Mouse (Mus musculus) midbrain, embryonic 14.5 days (tissue): ENCODE measurements at regions not wholly inside any gene's neighbourhood (a gene's known extent, or its start where the extent isn't known, plus 50 kb on each side); places are given as distances from the start of the nearest gene placed in this dataset.

Experiments
- ATAC-seq: fragments of 200-750 bp; cut with Nextera tagmentation; 2 replicates; pipeline ENCODE4 v1.8.0; 2017; ENCODE audit warnings: moderate number of reproducible peaks, moderate library complexity; ENCODE audit not compliant: low FRiP score, low TSS enrichment
- DNase-seq: peaks from one replicate; pipeline ENCODE4 v3.0.0-alpha.2; 2015
- H3K27ac ChIP-seq: fragments of 300-500 bp; sonication (generic); replicated peaks from 2 replicates; pipeline ENCODE4 v1.5.1; 2014; ENCODE audit warnings: mild to moderate bottlenecking, low read depth, low read length, moderate library complexity
- H3K27me3 ChIP-seq: fragments of 300-500 bp; sonication (generic); 2 replicates; pipeline ENCODE4 v1.6.1; 2014; ENCODE audit warnings: low read length, control low read depth, mixed read lengths; ENCODE audit not compliant: control insufficient read depth, insufficient read depth
- H3K36me3 ChIP-seq: fragments of 300-500 bp; sonication (generic); 2 replicates; pipeline ENCODE4 v1.6.1; 2014; ENCODE audit warnings: low read length, control low read depth; ENCODE audit not compliant: control insufficient read depth, insufficient read depth
- H3K4me1 ChIP-seq: fragments of 300-500 bp; sonication (generic); 2 replicates; pipeline ENCODE4 v1.6.1; 2014; ENCODE audit warnings: mild to moderate bottlenecking, antibody characterized with exemption, low read length, control low read depth; ENCODE audit not compliant: control insufficient read depth, insufficient read depth
- H3K4me2 ChIP-seq: fragments of 300-500 bp; sonication (generic); 2 replicates; pipeline ENCODE4 v1.6.1; 2014; ENCODE audit warnings: mild to moderate bottlenecking, low read length, moderate library complexity
- H3K4me3 ChIP-seq: fragments of 300-500 bp; sonication (generic); replicated peaks from 2 replicates; pipeline ENCODE4 v1.5.1; 2014; ENCODE audit warnings: low read depth, low read length
- H3K9ac ChIP-seq: fragments of 300-500 bp; sonication (generic); replicated peaks from 2 replicates; pipeline ENCODE4 v1.6.1; 2014; ENCODE audit warnings: mild to moderate bottlenecking, low read length, moderate library complexity
- H3K9me3 ChIP-seq: fragments of 300-500 bp; sonication (generic); 2 replicates; pipeline ENCODE4 v1.6.1; 2016; ENCODE audit warnings: low read length, control low read depth, mixed read lengths; ENCODE audit not compliant: control insufficient read depth
- WGBS: fragments of 180-500 bp; shearing (Covaris S2); extraction: QIAGEN DNeasy Blood & Tissue Kit; methylation state at CpG from one replicate; pipeline ENCODE4 v1.1.7; 2014; 5-methylcytosine and 5-hydroxymethylcytosine counted together

- Histone ChIP-seq H3K4me1 (no peaks in the 10 kb centered on the region), H3K36me3 (no peaks in the 10 kb centered on the region), H3K27ac (no peak overlapping the region), H3K4me3 (no peak overlapping the region), H3K4me2 (no peak overlapping the region), H3K9me3 (no peaks in the 10 kb centered on the region), H3K27me3 (no peaks in the 10 kb centered on the region), H3K9ac (no peak overlapping the region)
- ATAC-seq (no peak), DNase-seq (peak; percentile 2)
- 51% methylated on average over 1 of the region's 1 CpGs for WGBS
These were observed 676.7 kb upstream of the Edil3 start for GRCm38 (mm10) chr13:88144591-88144990.

- ATAC-seq (no peak), DNase-seq (no peak)
- Histone ChIP-seq H3K4me1 (no peaks in the 10 kb centered on the region), H3K27me3 (no peaks in the 10 kb centered on the region), H3K4me3 (no peak overlapping the region), H3K9me3 (no peaks in the 10 kb centered on the region), H3K4me2 (no peak overlapping the region), H3K27ac (no peak overlapping the region), H3K36me3 (no peaks in the 10 kb centered on the region), H3K9ac (no peak overlapping the region)
- 89% methylated on average over 3 of the region's 3 CpGs for WGBS
These were observed 634.7 kb upstream of the Edil3 start for GRCm38 (mm10) chr13:88186579-88186978.

DNA sequence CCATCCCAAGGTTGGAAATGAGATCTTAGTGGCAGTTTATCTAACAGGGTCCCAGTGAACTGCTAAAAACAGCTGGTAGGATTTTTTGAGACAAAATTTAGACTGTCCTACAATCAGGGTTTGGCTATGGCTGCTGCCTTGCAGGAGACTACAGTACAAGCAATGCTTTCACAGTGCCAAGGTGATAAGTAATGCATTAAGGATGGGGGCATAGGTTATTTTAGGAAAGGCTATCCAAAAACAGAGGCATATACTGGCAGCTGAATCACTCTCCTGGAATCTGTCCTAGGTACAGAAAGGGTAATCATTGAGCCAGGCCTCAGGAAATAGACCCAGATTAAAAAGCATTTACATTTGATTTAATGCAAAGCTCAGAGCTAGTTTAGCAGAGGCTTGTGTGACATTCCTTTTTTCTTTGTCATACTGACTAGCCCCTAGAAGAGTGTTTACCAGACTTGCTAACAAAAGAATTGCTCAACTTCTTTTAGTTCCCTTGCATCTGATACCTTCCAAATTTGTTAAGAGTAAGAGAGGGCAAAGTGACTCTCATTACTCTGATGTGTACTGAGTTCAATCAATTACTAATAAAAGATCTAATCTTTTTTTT is 619.5 kb upstream of the Edil3 start:
- H3K4me2 ChIP-seq, result no peak overlapping the region
- DNase-seq, result no peak
- no peaks in the 10 kb centered on the region for H3K36me3 ChIP-seq
- no peak for ATAC-seq
- H3K27ac ChIP-seq, result no peak overlapping the region
- H3K9me3 ChIP-seq, result no peaks in the 10 kb centered on the region
- H3K4me3 ChIP-seq, result no peak overlapping the region
- H3K9ac ChIP-seq, result no peak overlapping the region
- no peaks in the 10 kb centered on the region for H3K4me1 ChIP-seq
- no peaks in the 10 kb centered on the region for H3K27me3 ChIP-seq

DNA sequence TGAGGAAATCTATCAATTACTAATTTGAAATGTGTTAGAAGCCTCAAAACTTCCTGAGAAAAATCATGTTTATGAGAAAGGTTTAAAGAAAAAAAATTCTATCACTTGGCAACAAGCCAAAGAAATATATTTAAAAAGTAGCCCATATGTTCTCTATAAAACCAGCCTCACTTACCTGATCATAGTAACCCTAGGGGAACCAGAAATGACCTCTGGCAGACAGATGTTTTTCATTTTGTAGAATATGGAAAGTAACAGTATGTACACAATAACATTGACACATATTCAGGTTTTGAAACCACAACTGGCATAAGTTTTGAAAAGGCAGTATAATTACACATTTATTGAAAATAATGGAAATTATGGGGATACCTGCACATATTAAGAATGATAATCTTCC is 580.8 kb upstream of the Edil3 start:
- H3K36me3 ChIP-seq, result no peaks in the 10 kb centered on the region
- no peaks in the 10 kb centered on the region for H3K27me3 ChIP-seq
- DNase-seq (no peak), ATAC-seq (no peak)
- H3K27ac ChIP-seq, result no peak overlapping the region
- H3K4me3 ChIP-seq, result no peak overlapping the region
- H3K4me1 ChIP-seq, result no peaks in the 10 kb centered on the region
- H3K9ac ChIP-seq, result no peak overlapping the region
- H3K4me2 ChIP-seq, result no peak overlapping the region
- no peaks in the 10 kb centered on the region for H3K9me3 ChIP-seq
